Mouse (Mus musculus) olfactory bulb, adult 2 months (tissue): ENCODE data around the gene Kitl. TPM values are rescaled to one million over a fixed set of nuclear protein-coding genes. Genes with fewer than 3 reads are reported as not detected.

Experiments used
- H3K27ac ChIP-seq: fragments of 200-500 bp; 2 replicates; pipeline ENCODE4 v1.5.1; 2012; ENCODE audit warnings: low read depth, low read length; ENCODE audit not compliant: insufficient read depth
- H3K4me1 ChIP-seq: fragments of 200-500 bp; 2 replicates; pipeline ENCODE4 v1.6.1; 2012; ENCODE audit warnings: low read length; ENCODE audit not compliant: control insufficient read depth, insufficient read depth
- H3K4me3 ChIP-seq: fragments of 200-500 bp; 2 replicates; pipeline ENCODE4 v1.5.1; 2012; ENCODE audit warnings: mild to moderate bottlenecking, low read depth, low read length, moderate library complexity; ENCODE audit not compliant: insufficient read depth
- CTCF ChIP-seq: fragments of 200-500 bp; IDR thresholded peaks from 2 replicates; pipeline ENCODE4 v1.5.1; 2012; ENCODE audit warnings: low read depth, mild to moderate bottlenecking, low read length, moderate library complexity; ENCODE audit not compliant: insufficient read depth
- POLR2A ChIP-seq: fragments of 200-500 bp; IDR thresholded peaks from 2 replicates; pipeline ENCODE4 v1.6.1; 2012; ENCODE audit warnings: mild to moderate bottlenecking, low read depth, low read length, moderate library complexity; ENCODE audit not compliant: insufficient read depth
- WGBS: fragments of 180-500 bp; shearing (Covaris S2); methylation state at CpG from one replicate; pipeline ENCODE4 v1.1.7; 2018; 5-methylcytosine and 5-hydroxymethylcytosine counted together
- polyA plus RNA-seq: library from polyadenylated mRNA; stranded (reverse); fragments of >200 nt; gene quantifications from 2 replicates; pipeline ENCODE4 v1.2.4, GENCODE M21; 2012; ENCODE audit warnings: low replicate concordance; ENCODE audit not compliant: missing spikeins, insufficient read depth, insufficient read length

Gene Kitl
- polyA plus RNA-seq, 1 experiment = not detected

DNA sequence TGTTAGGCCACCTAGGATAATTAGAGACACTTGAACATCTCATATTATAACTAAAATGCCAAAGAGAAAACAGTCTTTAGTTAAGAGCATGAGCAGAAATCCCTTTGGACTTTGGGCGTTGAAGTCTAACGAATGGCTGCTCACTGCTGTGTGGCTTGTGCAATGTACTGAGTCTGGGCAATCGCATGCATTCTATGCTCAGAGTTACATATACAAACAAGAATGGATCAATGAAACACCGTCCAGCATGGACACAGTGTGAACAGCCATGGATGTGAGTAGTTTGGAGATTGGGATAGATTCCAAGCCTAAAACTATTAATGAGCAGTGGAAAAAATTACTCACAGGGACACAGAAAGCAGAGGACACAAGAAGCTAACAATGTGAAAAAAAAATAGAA lies 116.2 kb downstream of the Kitl start:
- Histone ChIP-seq H3K4me1 (peaks cover 3% of the 10 kb centered on the region; the same call in 1 of the 2 replicates), H3K27ac (no peak overlapping the region), H3K4me3 (no peak overlapping the region)
- 83% methylated on average over 4 of the region's 4 CpGs for WGBS
- TF ChIP-seq CTCF = no peak
- no peak for TF ChIP-seq POLR2A

DNA sequence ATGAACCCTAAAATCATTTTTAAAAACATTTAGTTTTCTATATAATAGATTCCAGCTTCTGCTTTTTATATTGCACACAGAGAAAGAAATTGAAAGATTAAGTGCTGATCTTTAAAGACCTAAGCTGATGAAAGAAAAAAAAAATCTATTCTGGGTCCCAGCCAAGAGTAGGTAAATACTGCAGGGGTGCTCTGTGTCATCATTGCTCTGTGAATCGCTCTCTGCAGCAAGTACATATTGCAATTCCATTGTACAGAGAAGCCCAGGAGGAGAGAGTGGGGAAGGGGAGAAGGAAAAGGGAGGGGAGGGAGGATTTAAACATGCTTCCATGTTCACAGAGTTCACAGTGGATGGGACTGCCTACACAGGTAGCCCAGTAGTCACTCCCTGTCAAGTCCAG lies 116.9 kb downstream of the Kitl start:
- WGBS = 85% methylated on average over 1 of the region's 1 CpGs
- Histone ChIP-seq H3K4me3 (no peak overlapping the region), H3K4me1 (peaks cover 3% of the 10 kb centered on the region; the same call in 1 of the 2 replicates), H3K27ac (no peak overlapping the region)
- no peak for TF ChIP-seq CTCF
- TF ChIP-seq POLR2A = no peak

DNA sequence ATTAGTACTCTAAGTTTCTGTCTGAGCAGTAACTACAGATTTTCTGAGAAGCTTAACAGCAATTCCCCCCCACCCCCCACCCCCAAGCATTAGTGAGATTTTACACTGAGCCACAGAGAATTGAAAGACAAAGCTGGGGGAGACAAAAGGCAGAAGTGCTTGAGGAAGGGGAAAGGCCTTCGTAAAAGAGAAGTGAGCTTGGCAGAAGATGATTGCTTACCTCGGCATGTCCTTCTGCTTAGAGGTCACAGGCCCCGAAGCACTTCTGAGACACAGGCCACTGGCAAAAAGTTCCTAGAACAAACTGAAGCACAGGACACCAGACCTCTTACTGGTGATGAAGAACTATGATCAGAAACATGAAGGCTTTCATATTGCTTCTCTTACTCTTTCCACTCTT lies 123.1 kb downstream of the Kitl start:
- 91% methylated on average over 3 of the region's 3 CpGs for WGBS
- Histone ChIP-seq H3K4me3 (no peak overlapping the region), H3K27ac (no peak overlapping the region), H3K4me1 (no peaks in the 10 kb centered on the region)
- TF ChIP-seq POLR2A = no peak
- TF ChIP-seq CTCF = no peak

DNA sequence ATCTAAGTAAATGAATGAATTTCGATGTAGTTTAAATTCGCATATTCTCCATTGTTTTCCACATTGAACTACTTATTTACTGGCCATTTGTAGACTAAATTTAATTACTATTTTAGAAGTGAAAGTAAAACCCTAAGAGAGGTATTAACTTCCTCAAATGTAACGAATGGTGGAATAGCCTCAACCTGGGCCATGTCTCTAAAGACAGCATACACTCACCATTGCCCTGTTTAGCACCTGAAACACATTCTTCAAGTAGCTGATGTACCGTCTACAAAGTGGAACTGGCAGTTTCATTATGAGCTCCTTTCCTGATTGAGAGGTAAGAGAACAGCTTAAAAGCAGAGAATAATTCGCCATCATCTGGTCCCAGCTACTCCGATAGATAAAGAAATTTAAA lies 132.7 kb downstream of the Kitl start:
- TF ChIP-seq CTCF = no peak
- no peak for TF ChIP-seq POLR2A
- H3K27ac ChIP-seq = no peak overlapping the region
- WGBS = 97% methylated on average over 6 of the region's 6 CpGs
- H3K4me1 ChIP-seq = no peaks in the 10 kb centered on the region
- H3K4me3 ChIP-seq = no peak overlapping the region
